Mouse (Mus musculus) adrenal gland, postnatal 14 days (tissue): ENCODE measurements at regions not wholly inside any gene's neighbourhood (a gene's known extent, or its start where the extent isn't known, plus 50 kb on each side); places are given as distances from the start of the nearest gene placed in this dataset.

Source experiments
- DNase-seq: peaks from one replicate; pipeline ENCODE4 v3.0.0; 2021; ENCODE audit warnings: mixed read lengths

DNA sequence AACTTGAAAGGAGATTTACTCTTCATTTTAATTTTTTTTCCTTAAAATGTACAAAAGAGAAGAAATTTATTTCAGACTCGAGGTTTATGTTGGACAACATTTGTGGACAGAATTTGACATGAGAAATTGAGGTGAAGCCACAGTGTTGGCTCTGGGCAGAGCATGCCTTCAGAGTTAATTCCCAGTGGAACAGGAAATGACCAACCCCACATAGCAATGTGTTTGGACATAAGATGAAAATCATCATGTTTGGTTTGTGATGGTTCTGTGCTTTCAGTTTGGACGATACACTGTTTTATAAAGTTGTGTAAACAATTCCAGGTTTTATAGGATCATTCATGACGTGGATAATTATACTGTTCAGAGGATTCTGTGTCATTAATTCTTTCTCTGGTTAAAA is 271.9 kb upstream of the Mettl25 start:
- DNase-seq, result no peak

DNA sequence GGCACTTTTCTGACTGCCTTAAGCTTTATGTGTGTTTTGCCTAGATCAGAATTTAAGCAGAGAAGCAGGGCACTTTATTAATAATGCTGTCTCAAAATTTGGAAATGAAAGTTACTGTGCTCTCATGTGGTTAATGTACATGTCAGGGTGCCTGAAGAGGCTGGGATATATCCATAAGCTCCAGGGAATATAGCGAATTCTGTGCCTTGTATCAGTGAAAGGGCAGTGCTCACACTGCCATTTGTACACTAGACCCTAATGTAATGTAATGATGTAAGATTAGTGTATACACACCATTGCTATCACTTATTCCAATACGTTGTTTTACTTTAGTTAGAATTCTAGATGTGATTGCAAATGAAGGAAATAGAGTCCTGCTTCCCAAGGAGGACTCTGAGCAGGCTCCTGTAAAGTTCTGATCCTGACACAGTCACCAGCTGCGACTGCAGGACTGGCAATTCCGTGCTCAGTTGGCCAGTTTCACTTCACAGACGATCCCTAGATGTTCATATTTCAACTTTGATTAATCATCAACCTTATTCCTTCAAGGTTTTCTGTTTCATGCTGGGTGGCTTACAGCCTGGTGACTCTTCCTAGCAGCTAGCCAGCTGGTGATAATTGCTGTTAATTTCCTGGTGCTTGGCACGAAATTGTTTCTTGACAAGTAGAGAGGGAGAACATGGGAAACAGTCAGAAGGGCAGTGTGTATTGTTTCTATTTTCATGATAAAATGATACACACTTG is 273.7 kb upstream of the Mettl25 start:
- no peak for DNase-seq

DNA sequence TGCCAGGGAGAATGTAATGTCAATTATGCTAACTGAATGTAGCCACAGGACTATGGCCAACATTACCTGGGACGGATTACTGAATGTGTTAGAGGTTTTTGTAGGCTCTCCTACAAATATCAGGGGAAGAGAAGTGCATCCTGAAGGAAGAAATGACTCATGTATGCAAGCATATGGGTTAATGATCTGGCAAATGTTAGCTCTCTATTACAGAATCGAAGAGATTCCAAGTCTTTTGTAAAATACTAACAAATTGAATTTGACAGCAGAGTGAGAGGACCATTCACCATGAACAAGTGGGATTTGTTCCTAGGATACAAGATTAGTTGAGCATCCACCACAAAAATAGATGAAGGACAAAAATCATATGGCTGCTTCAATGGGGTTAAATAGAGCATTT is 280.6 kb upstream of the Mettl25 start:
- no peak for DNase-seq

DNA sequence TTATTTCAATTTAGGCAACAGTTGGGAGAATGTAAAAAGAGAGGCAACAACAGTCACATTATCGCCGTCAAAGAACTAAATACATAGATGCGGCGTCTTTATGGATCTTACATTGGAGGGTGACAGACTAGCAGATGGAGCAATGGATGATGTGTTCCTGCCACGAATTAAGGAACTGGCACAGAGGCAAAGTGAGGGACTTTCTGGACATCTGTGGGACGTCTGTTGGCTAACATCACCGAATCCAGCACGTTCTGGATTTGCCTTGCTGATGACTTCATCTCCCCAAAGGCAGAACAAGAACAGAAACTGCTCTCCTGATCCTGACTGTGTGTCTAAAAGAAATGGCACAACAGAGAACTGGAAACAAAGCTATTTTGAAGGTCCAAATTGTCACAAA is 281.8 kb upstream of the Mettl25 start:
- DNase-seq, result no peak

DNA sequence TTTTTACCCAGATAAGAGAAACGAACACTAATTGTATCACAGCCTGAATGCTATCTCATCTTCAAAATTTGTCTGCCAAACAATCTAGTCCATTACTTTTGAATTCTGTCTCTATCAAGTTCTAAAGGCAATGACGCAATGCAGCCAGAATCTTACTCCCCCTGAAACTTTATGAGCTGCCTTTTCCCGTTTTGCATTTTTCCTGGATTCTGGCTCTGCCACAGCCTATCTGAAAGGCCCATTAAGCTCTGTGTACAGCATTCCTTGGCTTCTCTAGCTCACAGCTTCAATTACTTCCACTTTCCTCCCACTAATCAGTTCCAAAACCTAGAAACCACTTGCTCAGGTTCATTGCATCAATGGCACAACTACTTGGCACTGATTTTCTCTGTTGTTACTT is 298.0 kb upstream of the Ppfia2 start:
- DNase-seq, result no peak

DNA sequence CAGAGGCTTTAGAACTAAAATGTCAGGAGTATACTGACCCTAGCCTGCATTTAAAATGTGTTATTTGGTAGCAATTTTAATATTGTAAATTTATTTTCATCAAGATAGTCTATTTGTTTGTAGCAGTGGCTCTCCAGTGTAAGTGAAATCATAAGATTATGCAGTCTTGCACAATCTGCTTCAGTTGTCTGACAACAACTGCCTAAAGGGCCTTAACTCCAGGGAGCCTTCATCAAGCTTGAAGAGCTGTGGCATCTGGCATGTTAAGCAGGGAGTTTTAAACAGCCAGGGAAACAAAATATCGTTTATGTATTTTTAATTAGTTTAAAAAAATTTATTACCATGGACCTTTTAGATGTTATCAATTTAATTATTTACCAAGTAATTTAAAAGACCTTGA is 295.7 kb upstream of the Ppfia2 start:
- DNase-seq, result no peak

DNA sequence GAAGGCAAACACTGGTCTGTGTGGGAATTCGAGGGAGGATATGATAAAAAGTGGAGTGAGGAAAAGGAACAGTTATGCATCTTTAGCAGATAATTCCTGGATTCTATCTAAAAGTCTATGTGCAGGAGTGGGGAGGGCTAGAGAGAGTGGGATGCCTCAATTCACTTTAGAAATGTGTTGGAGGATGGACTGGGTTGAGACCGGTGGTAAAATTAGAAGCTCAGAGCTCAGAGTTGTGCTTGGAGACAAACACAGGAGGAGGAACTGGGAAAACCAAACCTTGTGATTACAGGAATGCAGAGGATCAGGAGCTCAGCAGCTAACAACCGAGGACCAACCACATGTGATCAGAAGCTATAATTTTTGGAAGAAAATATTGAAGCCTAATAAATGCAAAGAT is 290.5 kb upstream of the Ppfia2 start:
- DNase-seq, result no peak

DNA sequence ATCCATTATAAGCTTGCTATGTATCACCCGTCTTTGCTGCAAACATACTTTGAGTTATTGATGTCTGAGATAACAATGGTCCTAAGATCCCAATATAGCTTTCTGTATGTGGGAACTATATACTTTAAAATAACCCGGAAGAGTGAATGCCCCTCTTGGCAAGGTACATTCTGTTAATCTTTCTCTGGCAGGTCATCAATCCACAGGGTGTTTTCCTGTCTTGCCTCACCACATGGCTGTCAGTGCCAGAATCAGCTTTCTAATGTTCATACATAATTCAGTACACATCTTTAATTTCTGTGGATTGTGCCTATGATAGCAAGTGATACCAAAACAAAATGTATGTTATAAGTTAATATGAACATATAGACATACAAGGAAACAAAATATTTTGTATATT is 267.6 kb upstream of the Ppfia2 start:
- no peak for DNase-seq

DNA sequence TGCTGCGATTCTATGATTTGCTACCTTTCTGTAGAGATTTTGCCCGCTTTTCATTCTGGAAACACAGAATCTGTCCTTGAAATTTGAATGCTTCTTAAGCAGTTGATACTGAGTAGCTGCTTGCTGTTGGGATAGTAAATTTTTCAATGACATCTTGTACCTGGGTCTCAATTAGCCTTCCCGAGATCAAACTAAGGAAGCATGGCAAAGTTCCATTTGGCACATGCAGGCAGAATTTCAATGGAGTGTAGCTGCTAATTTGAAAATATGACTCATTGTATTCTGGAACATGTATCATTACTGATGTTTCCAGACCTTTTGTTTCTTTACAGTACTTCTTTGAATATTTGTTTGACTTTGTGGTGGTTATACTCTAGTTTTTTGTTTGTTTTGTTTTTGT is 245.9 kb upstream of the Ppfia2 start:
- DNase-seq, result no peak

DNA sequence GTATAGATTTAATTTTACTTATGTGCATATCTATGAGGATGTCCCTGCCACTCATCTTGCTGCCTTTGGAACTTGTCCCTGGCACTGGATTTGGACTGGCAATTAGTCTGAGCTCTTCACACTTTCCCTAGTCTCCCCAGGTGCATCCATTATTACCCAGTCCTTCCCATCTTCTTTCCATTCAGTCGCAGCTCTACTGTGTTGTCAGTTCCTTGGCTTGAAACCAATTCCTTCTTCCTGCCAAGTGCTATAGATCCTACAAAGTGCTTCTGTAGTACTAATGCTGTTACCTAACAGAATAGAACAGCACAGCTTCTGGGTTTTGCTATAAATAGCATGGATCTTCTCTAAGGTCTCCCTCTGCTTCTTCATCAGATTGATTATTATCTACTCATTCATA is 228.0 kb upstream of the Ppfia2 start:
- DNase-seq, result no peak

DNA sequence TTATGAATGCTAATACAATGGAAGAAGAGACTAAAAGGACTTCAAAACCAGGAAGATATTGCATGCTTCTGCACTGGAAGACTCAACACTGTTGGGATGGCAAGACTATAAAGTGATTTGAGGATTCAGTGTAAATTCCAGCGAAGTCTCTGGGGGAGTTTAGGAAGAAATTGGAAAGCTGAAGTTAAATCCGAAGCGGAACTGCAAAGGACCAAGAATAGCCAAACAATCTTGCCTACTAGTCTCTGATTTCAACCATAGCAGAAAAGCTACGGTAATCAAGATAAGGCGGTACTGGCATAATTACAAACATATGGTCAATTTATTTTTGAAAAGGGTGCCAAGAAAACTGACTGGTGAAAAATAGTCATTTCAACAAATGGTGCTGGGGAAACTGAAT is 216.0 kb upstream of the Ppfia2 start:
- DNase-seq, result no peak

DNA sequence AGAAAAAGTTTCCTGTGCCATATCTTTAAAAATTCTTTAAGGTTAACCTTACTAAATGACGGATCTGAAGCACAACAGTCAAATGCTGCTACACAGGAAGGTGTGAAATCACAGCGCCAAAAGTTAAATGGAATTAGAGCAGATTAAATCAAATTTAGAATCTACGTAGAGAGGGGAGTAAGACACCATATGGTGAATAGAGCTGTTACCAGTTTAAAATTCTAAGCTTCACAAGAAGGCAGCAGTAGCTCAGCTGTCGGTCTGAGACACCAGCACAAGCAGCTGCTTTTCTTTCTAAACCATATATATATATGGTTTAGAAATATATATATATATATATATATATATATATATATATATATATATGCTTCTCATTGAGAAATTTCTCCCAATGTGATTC is 210.3 kb upstream of the Ppfia2 start:
- no peak for DNase-seq

DNA sequence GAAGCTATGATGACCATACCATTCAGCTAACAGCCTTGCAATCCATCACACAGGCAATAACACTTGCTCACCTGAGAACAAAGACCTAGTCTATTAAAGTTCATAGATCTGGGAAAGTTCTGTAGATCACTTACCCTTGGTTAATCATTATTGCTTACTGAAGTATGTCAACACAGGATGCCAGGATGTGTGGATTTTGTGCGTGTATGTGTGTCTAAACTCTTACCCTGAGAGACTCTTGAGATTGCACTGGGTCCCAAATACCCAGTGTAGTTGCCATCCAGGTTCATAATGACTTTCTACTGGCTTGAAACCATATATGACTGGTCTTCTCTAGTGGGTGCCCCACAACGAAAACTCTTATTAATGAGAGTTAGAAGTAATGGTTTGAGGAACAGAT is 196.8 kb upstream of the Ppfia2 start:
- DNase-seq, result no peak

DNA sequence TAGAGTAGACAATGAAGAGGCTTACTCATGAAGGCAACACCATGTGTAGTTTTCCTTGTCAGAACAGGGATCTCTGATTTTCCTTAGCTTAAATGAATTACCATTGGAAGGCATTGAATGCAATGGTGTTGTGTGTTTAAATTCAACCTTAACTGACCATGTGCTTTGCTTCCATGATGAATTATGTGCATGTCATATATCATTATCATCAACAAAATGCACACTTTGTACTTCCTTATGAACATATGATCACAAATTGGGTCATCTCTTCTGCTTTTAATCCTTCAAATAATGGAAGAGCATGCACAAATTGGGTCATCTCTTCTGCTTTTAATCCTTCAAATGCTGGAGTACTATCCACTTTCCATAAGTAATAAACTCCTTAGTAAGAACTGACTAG is 180.2 kb upstream of the Ppfia2 start:
- no peak for DNase-seq

DNA sequence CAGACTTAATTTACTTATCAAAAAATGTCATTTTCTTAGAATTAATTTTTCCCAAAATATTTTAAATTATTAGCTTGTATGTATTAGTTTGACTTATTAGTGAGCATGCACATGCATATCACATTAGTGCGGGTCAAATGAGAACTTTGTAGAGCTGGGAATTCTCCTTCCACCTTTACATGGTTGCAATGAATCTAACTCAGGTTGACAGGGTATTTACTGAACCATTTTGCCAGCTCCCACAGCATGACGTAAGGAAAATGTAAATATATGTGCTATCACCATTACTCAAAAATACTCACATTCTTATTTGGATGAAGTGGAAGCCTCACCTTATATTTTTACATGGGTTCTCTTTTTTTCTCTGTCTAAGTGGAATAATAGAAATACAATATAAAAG is 179.4 kb upstream of the Ppfia2 start:
- DNase-seq, result no peak

DNA sequence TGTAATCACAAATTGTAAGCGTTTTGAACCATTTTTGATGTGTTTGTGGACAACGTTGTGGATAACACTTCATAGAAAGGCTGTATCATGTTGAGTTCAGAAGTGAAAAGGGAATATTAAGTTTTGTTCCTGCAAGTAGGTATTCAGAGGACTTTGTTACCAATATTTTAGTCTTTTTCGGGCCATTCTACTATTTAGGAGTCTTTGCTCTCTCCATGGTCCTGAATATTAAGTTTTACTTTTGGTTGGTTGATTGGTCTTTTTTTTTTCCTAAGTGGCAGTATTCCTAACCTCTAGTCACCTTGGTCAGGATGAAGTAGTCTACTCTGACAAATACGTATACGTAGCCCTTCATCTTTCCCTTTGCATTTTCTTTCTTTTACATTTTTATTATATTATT is 174.6 kb upstream of the Ppfia2 start:
- DNase-seq, result no peak

DNA sequence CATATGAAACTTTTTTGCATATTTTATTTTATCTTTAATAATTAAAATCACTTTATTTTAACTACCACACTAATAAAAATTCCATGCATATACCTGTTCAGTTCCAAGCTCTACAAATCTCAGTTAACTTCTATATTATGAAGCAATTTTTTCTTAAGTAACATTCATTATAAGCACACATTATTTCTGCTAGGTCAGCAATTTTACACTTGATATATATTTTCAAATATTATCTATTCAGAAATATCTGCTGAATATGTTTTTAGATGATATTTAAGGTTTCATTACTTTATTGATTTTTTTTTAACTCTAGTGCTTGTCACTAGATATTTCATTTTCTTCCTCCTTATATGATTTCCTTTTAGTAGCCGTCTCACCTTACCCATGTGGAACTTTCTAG is 135.0 kb upstream of the Ppfia2 start:
- DNase-seq, result no peak

DNA sequence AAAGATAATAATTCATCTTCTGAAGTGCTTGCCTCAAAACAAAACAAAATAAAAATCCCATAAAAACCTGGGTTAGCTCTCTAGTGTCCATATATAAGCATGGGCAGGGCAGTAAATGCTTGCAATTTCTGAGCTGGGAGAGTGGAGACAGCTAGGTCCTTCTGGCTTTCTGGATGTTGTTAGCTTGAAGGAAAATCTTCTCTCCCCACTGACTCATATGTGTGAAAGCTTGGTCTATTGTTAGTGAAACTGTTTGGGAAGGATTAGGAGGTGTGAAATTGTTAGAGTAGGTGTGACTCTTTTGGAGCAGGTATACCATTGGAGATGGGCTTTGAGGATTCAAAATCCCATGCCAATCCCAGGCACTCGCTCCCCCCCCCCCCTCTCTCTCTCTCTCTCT is 118.5 kb upstream of the Ppfia2 start:
- DNase-seq, result no peak

DNA sequence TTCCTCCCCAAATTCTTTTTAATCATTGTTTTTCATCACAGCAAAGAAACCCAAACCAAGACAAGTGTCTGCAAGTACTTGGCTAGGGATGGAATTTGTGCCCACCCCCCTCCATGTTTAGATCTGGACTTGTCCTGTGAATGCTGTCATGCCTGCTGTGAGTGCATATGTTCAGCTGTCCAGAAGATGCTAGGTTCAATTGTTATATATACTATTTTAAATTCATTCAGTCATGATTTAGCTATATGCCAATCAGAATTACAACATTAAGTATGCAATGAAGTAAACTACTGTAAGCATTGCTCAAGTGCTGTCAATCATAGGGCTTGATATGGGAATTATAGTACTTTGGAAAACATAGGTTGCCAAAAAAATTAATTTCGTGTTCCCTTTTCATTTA is 94.5 kb upstream of the Ppfia2 start:
- no peak for DNase-seq

DNA sequence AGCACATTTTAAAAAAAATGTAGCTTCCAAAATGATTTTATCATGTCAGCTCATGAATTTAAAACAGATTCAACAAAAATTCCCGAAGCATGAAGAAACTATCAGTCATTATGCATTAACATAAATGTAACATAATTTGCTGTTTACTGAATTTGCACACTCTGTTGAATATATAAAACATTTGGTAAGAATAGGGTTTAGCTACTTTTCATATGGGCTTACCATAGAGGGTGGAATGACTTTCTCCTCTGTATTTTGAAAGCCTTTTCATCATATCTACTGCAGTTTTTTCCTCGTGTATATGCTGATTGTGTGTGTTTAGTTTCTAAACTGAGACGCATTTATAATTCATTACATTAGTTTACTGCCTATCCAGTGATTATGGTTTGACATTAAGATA is 94.0 kb upstream of the Ppfia2 start:
- no peak for DNase-seq

DNA sequence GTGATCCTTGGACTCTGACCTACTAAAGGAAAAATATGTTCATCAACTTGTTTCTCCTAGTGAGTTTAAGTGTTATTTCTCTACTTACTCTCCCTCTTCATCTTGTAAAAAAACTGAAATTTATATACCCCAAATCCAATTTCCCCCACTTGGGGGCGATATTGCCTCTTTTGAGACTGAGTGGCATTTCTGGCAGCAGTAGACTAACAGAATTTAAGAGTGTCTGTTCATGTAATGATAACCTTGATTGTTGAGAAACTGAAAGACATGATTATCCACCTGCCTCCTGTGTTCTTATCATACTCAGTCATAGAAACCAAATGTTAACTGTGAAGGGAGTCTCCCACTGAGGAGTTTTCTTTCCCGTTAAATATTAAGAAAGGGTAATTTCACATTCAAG is 89.5 kb upstream of the Ppfia2 start:
- DNase-seq, result peak; percentile 5

DNA sequence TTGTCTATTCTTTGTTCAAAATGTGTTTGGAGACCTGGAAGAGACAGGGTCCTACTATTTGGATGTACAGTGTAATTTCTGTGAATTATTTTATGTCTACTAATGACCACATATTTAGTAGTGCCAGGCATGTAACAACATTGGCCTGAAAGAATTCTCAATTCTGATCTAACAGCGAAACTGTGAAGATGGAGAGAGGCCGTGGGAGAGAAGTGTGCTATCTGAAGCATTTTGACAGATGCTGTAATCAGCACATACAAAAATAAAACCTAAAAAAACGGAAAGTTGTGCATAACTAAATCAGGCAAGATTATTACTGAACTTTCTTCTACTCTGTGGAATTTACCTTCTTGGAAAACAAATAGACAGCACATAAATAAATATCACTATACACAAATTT is 61.4 kb upstream of the Ppfia2 start:
- no peak for DNase-seq

DNA sequence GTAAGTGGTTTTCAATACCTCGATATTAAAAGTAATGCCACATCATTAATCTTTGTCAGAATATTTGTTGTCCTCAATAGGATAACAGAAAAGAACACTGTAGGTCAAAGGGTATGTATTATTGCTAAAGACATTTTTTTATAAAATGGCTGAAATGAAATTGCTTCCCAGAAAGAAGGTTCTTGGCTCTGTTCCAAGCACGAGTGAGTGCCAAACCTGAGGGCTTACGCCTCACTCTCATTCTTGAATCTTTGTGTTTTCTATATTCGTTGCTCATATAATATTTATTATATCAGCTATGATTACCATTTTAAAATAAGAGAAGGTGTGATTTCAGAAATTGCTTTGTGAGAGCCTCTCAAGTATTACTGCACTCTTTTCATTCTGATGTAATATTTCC is 57.0 kb upstream of the Ppfia2 start:
- DNase-seq, result peak; percentile 4

DNA sequence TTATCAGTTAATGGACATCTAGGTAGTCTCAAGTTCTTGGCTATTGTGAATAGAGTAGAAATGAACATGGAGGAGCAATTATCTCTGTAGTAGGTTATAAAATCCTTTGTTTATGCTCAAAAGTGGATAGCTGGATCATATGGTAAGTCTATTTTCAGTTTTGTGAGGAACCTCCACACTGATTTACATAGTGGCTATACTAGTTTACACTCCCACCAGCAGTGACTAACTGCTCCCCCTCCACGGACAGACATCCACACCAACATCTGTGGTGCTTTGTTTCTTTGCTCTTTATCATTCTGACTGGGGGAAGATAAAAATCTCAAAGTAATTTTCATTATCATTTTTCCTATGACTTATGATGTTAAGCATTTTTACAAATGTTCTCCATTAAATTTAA is 55.1 kb upstream of the Ppfia2 start:
- DNase-seq, result no peak

DNA sequence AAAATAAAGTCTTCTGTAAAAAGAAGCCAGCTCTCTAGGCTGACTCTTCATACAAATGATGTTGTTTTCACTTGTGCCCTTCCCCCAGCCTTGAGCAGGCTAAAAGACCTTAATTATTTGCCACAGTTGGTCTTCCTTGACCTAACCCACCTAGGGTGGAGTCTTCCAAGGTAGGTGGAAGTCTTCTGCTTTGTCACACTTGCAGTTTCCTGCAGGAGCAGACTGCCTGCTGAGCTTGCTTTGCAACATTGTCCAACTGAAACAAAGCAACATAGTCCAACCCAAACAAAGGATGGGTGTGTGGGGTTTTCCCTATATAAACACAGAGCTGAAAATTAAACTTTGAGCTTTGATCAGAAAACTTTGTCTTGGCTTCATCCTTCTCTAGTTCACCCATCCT is 53.0 kb upstream of the Ppfia2 start:
- DNase-seq, result no peak
